Mouse (Mus musculus) gastrocnemius, adult 2 months (tissue): ENCODE measurements at regions not wholly inside any gene's neighbourhood (a gene's known extent, or its start where the extent isn't known, plus 50 kb on each side); places are given as distances from the start of the nearest gene placed in this dataset.
"Not testable (repeated sequence)": the region's sequence is repeated elsewhere in the genome, so short reads cannot be mapped to it uniquely, and the experiment has no call there.

Experiments
- DNase-seq: peaks from one replicate; pipeline ENCODE4 v3.0.0; 2022
- H3K27ac ChIP-seq: fragments of 200-600 bp; 2 replicates; pipeline ENCODE4 v1.8.1; 2022; ENCODE audit warnings: mild to moderate bottlenecking
- H3K4me3 ChIP-seq: fragments of 200-600 bp; 2 replicates; pipeline ENCODE4 v1.8.1; 2022; ENCODE audit warnings: mild to moderate bottlenecking, moderate library complexity
- CTCF ChIP-seq: fragments of 200-600 bp; IDR thresholded peaks from 2 replicates; pipeline ENCODE4 v1.8.1; 2022; ENCODE audit warnings: antibody characterized with exemption, mild to moderate bottlenecking, moderate library complexity
- intact Hi-C: fragments of 180-260 bp; cut with DNase I; formaldehyde crosslinking; loops from one replicate; pipeline ENCODE4 v1.15.1; 2025

DNA sequence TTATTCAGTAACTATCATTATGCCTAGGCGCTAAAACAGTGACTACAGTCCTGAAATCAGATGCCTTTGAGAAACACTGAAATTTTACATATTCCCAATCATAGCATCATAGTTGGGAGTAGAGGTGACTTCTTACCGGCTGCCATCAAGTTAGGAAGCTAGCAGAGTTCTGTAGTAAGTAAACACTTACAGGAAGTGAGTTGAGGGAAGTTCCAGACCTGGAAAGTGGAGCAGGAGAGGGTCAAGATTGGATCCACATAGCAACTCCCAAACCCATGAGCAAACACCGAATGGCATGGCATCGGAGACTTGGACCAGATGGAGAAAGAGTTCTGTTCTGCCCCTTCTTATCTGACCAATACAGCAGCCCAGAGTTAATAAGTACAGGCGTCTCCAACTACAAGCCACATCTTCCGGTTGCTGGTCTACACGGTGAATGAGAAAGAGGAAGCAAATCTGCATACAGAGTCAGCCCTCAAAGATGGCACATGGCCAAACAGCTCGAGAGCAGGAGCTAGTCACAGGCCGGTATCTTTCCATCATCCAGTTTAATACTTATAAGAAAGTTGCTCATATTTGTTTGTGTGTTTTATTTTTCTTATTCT lies 184.8 kb upstream of the Slc7a11 start:
- intact Hi-C loops: no loop called here
- TF ChIP-seq CTCF: no peak
- Histone ChIP-seq H3K4me3 (no peak overlapping the region), H3K27ac (no peak overlapping the region)
- peak; percentile 19 for DNase-seq

DNA sequence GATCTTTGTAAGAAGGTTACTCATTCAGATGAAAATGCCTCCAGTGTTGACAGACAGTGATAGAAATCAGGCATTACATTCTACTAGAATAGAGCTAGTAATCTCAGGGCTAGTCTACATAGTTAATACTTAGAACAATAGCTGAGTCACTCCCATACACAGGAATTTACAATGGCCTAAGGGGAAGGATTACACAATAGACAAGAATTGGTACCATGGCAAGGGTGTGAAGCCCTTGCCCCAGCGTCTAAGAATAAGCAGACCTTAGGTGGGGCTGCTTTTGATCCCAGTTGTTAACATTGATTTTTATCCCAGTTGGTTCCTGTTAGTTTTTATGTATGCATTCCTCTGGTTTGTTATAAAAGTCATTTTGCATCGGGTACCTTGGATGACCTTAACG lies 177.8 kb upstream of the Slc7a11 start:
- DNase-seq, H3K4me3 ChIP-seq, H3K27ac ChIP-seq, intact Hi-C loops: not testable (repeated sequence)

DNA sequence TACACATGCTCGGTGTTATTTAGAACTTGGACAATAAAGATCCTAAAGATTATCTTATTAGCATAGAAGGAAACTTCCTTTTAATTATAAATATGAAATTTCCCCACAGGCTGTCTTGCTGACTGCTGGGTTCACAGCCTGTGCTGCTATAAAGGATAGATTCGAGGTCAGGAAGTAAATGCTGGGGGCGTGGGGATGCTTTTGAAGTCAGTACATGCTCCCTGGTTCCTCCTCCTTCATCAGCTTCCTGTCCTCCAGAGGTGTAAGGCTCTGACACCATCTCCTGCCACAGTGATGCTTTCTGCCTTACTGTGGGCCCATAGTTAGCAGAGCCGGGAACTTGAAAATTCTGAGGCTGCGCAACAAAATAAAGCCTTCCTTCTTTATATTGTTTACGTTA lies 175.6 kb upstream of the Slc7a11 start:
- intact Hi-C loops: no loop called here
- no peak for TF ChIP-seq CTCF
- H3K27ac ChIP-seq: no peak overlapping the region
- DNase-seq: no peak
- H3K4me3 ChIP-seq: no peak overlapping the region

DNA sequence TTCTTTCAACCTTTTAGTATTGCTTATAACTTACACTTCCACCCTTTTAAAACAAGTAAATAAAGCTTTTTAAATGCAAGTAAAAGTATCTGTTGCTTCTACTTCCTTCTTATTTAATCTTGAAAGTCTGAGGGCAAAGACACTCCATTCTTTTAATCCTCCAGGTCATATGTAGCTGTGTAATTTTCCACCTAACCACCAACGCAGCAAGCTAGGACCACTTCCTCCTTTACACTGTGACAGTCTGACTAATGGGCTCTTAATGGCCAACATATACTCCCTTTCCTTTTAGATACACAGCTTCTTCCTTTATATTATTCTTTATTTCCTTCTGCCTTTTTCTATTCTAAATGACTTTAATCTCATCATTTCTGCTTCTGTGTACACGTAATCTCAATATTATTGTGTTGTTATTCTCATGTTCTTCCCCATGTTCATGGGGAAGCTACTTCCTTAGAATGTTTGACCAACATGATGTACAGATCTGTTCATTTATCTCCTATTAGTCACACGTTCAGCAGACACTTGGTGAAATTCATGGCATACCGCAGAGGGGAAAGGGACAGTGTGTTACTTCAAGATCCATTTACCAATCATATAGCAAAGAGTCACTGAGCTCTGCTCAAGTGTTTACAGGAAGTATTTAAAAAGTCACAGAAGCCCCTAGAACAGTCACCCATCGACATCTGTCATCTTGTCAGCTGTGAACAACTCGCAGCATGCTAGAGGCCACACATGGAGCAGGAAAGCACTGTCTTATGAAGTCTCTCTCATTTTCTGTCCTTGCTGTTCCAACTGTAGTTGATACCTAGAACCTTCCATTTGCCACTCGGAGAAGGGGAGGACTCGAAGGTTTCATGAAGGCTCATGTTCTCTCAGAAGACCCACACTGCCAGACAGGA lies 172.2 kb upstream of the Slc7a11 start:
- intact Hi-C loops: no loop called here
- no peak for DNase-seq
- TF ChIP-seq CTCF: no peak

DNA sequence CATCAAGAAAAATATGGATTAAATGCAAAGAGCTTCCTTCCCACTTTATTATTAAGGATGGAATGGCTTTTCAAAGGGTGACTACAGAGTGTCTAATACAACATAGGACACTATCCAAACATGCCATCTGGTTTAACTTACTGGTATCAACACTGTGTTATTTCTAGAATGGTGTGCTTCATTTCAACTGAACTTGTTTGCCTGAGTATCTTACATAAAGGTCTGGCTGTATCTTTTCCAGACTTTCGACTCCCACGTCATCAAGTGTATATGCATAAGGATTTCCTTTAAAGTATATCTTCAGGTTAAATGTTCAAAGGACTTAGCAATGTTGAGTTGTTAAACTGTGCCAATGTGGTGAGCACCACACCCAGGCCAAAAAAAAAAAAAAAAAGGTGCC lies 169.6 kb upstream of the Slc7a11 start:
- intact Hi-C loops: no loop called here
- Histone ChIP-seq H3K27ac (no peak overlapping the region), H3K4me3 (no peak overlapping the region)
- no peak for DNase-seq
- TF ChIP-seq CTCF: no peak

More for the DNA sequence above, 172.2 kb upstream of the Slc7a11 start:
- H3K27ac ChIP-seq: no peak overlapping the region
- no peak overlapping the region for H3K4me3 ChIP-seq

DNA sequence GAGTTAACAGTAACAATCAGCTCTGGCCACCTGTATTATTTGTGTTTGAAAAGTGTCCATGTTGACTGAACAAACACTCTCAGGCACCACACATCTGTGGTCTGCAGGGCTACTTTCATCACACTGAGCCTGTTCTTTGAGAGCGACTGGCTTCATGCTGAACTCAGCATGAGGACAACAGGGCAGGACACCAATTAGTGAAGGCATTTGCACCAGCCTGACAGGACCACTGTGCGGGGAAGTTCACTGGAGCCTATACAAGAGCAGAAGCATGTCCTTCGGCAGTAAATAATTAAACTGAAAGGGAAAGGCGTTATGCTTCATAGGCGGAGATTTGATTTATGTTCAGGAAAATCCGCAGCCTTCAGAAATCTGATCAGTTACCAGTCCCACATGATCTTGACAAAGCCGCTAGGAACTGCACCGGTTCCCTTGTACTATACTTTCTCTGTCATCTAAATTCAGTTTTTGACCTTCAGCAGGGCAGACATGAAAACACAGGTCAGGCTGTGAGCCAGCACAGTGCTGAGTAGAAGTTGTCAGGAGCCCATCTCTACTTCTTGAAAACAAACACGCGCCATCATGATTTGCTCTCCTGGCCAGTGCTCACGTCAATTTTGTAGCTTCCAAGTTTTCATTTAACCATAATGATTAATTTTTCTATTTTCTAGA lies 166.1 kb upstream of the Slc7a11 start:
- TF ChIP-seq CTCF: no peak

DNA sequence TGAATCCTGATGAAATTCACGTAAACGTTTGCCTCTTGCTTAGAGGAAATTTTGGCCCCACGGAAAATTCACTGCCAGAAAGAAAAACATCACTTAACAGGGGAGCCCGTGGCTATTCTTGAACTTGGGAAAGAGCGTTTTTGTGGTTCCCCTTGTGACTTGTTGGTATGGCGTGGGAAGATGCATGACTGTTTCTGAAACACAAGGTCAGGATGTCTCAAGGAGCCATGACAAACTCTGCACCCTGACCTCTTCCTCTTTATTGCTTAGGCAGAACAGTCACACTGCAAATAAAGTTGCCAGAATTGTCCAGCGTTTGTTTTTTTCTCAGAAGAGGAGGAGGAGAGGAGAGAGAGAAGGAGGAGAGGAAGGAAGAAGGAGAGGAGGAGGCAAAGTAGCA lies 164.3 kb upstream of the Slc7a11 start:
- Histone ChIP-seq H3K4me3 (no peak overlapping the region), H3K27ac (no peak overlapping the region)
- DNase-seq: no peak
- TF ChIP-seq CTCF: no peak
- intact Hi-C loops: no loop called here

More for the DNA sequence above, 166.1 kb upstream of the Slc7a11 start:
- intact Hi-C loops: no loop called here
- H3K4me3 ChIP-seq: peak overlapping the region; percentile 29
- DNase-seq: peak; percentile 14
- H3K27ac ChIP-seq: no peak overlapping the region

DNA sequence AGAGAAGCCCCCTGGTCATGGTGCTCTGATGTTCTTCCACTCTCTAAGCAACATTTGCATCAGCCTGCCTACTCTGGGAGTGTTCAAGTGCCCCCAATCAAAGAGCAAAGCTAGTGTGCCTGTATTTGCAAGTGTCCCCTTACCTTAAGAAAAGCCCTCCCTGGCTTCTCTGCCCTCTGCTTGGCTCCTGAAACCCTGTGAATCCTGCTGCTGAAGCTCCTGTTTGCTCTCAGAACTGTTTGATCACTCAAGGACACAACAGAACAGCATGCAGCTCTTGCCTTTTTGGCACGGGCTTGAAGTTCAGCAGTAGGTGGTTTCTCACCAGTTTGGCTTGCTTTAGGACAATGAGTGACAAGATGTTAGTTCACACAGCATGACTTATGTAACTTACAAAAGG lies 163.6 kb upstream of the Slc7a11 start:
- Histone ChIP-seq H3K27ac (no peak overlapping the region), H3K4me3 (no peak overlapping the region)
- DNase-seq: no peak
- TF ChIP-seq CTCF: no peak
- intact Hi-C loops: no loop called here

DNA sequence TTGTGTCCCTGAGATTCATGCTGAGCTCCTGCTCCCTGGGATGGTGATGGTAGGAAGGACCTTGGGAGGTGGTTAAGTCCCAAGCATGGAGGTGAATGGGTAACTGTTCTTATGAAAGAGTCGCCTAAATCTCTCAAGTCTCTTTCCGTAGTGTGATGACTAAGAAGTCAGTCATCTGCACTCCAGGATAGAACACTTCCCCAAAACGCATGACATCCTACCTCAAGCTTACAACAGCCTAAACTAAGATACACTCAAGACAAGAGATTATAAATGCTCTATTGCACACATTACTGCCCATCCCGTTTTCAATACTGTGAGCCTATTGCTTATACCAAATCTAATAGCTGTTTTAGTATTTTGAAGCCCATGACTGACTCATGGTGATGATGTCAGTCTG lies 162.3 kb upstream of the Slc7a11 start:
- no peak for DNase-seq
- Histone ChIP-seq H3K4me3 (no peak overlapping the region), H3K27ac (no peak overlapping the region)
- intact Hi-C loops: no loop called here
- TF ChIP-seq CTCF: no peak

DNA sequence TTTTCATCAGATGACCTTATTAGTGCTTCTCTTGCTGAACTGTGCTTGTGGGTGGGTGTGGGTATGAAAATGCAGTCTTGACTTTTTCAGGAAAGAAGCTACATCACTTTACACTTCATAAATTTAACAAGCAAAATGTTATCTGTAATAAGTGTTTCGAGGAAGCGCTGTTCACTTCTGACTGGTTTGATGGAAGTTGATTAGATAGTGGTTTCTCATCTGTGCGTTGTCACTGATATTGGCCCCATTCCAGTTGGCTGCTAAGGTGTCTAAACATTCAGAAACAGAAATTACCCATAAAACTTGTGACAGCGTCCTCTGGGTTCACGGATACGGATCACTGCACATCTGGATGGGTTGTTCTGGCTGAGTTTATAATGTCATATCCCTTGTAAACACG lies 159.8 kb upstream of the Slc7a11 start:
- intact Hi-C loops: no loop called here
- no peak overlapping the region for H3K27ac ChIP-seq
- no peak for DNase-seq
- H3K4me3 ChIP-seq: no peak overlapping the region
- TF ChIP-seq CTCF: no peak

DNA sequence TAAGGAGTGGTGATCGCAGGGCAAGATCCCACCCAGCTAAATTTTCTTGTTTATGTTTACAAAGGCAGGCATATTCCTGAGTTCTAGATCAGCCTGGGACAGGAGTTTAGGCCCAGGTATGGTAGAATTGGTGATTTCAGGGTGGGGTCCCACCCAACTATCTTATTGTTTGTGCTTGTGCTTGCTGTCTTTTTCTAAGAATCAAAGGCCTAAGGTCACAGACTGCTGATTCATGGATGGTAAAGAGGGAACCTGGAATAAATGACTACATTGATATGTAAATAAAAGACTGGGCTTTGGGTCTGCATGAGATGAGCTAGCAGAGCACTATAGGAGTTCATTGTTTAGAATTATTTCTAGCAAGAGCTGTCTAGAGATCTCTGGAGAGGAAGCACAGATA lies 152.3 kb upstream of the Slc7a11 start:
- no peak for DNase-seq
- H3K4me3 ChIP-seq: no peak overlapping the region
- no peak overlapping the region for H3K27ac ChIP-seq
- no peak for TF ChIP-seq CTCF
- intact Hi-C loops: no loop called here

DNA sequence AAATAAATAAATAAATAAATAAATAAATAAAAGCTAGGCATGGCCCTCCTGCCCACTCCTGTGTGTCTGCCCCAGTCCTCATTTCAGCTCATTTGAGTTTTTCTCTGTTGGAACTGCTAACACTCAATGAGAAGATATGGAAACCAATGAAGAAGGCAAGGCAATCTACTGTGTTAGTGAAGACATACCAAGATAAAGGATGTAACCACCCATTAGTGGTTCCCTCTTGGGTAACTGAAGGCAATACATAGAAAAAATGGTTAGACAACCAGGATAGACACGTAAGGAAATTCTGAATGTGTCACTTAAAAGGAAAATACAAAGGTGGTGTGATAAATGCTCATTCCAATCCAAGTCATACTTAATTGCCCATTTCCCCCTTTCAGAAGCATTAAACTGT lies 140.9 kb upstream of the Slc7a11 start:
- DNase-seq: no peak
- H3K27ac ChIP-seq: no peak overlapping the region
- no peak overlapping the region for H3K4me3 ChIP-seq
- intact Hi-C loops: no loop called here
- no peak for TF ChIP-seq CTCF

DNA sequence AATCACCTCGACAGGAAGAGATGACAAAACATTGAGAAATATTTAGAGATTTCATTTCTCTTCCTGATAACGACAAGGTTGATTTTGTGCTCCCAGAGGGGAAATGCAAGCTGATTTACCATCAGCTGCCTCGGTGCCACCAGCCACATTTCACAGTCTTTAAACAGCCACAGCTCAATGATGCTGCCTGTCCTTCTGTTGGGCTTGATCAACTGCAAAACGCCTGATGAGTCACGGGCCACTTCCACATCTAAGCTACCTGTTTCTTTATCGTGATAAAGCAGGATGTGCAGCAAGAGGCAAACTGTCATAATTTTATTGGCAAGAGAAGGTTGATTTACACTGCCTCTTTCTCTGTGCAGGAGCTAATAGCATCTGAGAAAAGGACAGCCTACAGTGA lies 140.1 kb upstream of the Slc7a11 start:
- Histone ChIP-seq H3K4me3 (no peak overlapping the region), H3K27ac (no peak overlapping the region)
- TF ChIP-seq CTCF: no peak
- intact Hi-C loops: no loop called here
- no peak for DNase-seq

DNA sequence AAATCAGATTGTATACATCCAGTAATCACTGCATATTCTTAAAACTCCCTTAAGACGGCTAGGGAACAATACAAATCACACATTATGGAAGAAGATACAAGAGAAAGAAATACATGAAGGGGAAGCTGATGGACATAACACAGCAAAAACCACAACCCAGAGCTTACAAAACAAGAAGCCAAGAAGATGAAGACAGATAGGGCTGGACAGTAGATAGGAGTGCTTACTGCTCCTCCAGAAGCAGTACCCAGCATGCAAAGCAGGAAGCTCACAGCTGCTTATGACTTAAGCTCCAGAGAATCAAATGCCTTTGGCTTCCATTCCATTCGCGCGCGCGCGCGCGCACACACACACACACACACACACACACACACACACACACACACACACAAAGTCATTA lies 131.0 kb upstream of the Slc7a11 start:
- intact Hi-C loops: no loop called here
- no peak for DNase-seq
- no peak for TF ChIP-seq CTCF
- H3K27ac ChIP-seq: no peak overlapping the region
- H3K4me3 ChIP-seq: no peak overlapping the region
